Mouse (Mus musculus) kidney, adult 2 months (tissue): ENCODE results near the gene Mecom.

ENCODE experiments used
- CTCF ChIP-seq: fragments of 200-500 bp; conservative IDR thresholded peaks from 2 replicates; pipeline ENCODE4 v1.5.1; 2011; ENCODE audit warnings: low read depth, mild to moderate bottlenecking, control low read depth, low read length, moderate library complexity, mixed read lengths; ENCODE audit not compliant: insufficient read depth, insufficient read length
- POLR2A ChIP-seq: fragments of 200-500 bp; IDR thresholded peaks from one replicate; pipeline ENCODE4 v1.6.1; 2011; ENCODE audit warnings: low read depth, low read length, control low read depth

- TF ChIP-seq CTCF (no peak; the same call in 1 of the 2 replicates), POLR2A (no peak)
These were observed 5.9 kb upstream of the Mecom start for GRCm38 (mm10) chr3:30553741-30554140.
